Mouse (Mus musculus): ENCODE results near the gene Fndc3b.

Gene Fndc3b

GRCm38 (mm10) chr3:27593485-27594138, 117.5 kb downstream of the Fndc3b start:
- no peak for DNase-seq (ENCODE audit: low read depth, low spot score)

GRCm38 (mm10) chr3:27592728-27593484, 118.2 kb downstream of the Fndc3b start:
- no peak for DNase-seq (ENCODE audit: low read depth, low spot score)

GRCm38 (mm10) chr3:27590823-27591222, 120.3 kb downstream of the Fndc3b start:
- DNase-seq (ENCODE audit: low read depth, low spot score): no peak

GRCm38 (mm10) chr3:27589305-27589704, 121.8 kb downstream of the Fndc3b start:
- DNase-seq (ENCODE audit: low read depth, low spot score): no peak

GRCm38 (mm10) chr3:27588604-27589003, 122.5 kb downstream of the Fndc3b start:
- DNase-seq (ENCODE audit: low read depth, low spot score): peak; percentile 31

- DNase-seq (ENCODE audit: low read depth, low spot score): no peak
Observed at GRCm38 (mm10) chr3:27584607-27585605, 126.2 kb downstream of the Fndc3b start.

- DNase-seq (ENCODE audit: low read depth, low spot score): no peak
Observed at GRCm38 (mm10) chr3:27581931-27582840, 128.9 kb downstream of the Fndc3b start.

GRCm38 (mm10) chr3:27580956-27581355, 130.2 kb downstream of the Fndc3b start:
- no peak for DNase-seq (ENCODE audit: low read depth, low spot score)

- no peak for DNase-seq (ENCODE audit: low read depth, low spot score)
Observed at GRCm38 (mm10) chr3:27579894-27580613, 131.1 kb downstream of the Fndc3b start.

GRCm38 (mm10) chr3:27579229-27579628, 131.9 kb downstream of the Fndc3b start:
- no peak for DNase-seq (ENCODE audit: low read depth, low spot score)

- no peak for DNase-seq (ENCODE audit: low read depth, low spot score)
Observed at GRCm38 (mm10) chr3:27577349-27578025, 133.6 kb downstream of the Fndc3b start.

- DNase-seq (ENCODE audit: low read depth, low spot score): no peak
Observed at GRCm38 (mm10) chr3:27574241-27574640, 136.9 kb downstream of the Fndc3b start.

GRCm38 (mm10) chr3:27573458-27573857, 137.6 kb downstream of the Fndc3b start:
- DNase-seq (ENCODE audit: low read depth, low spot score): no peak

- no peak for DNase-seq (ENCODE audit: low read depth, low spot score)
Observed at GRCm38 (mm10) chr3:27572305-27572704, 138.8 kb downstream of the Fndc3b start.

- no peak for DNase-seq (ENCODE audit: low read depth, low spot score)
Observed at GRCm38 (mm10) chr3:27565314-27565713, 145.8 kb downstream of the Fndc3b start.

- DNase-seq (ENCODE audit: low read depth, low spot score): no peak
Observed at GRCm38 (mm10) chr3:27563047-27563624, 148.0 kb downstream of the Fndc3b start.

GRCm38 (mm10) chr3:27562476-27562875, 148.6 kb downstream of the Fndc3b start:
- no peak for DNase-seq (ENCODE audit: low read depth, low spot score)

GRCm38 (mm10) chr3:27561921-27562320, 149.2 kb downstream of the Fndc3b start:
- DNase-seq (ENCODE audit: low read depth, low spot score): no peak

GRCm38 (mm10) chr3:27559316-27559715, 151.8 kb downstream of the Fndc3b start:
- no peak for DNase-seq (ENCODE audit: low read depth, low spot score)
